In the genomic region with DNA sequence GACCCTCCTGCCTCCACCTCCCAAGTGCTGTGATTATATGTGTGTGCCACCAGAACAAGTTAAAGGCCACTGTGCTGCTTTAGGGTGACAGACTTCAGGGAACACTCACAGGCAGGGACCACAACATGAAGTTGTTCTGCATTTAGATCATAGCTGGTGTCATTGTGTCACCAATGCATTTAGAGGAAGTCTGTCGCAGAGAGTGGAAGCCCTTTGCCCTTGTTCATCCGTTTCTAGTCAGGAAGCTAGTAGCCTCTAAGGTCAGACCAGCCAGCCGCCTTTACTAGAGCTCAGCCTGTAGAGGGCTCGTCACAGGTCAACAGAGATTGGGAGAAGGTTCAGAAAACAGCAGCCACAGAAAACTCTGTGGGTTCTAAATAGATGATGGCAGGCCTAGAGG, we compare ENCODE assay signal across 14 mouse cellular contexts. TPM values are rescaled to one million over a fixed set of nuclear protein-coding genes. Genes with fewer than 3 reads are reported as not detected.
DNase-seq lines count a peak whose midpoint lies in the region; ATAC-seq and TF ChIP-seq lines count a peak whose summit lies in the region.
"Had no signal": no experiment of that assay in that cellular context is flagged by ENCODE, and none has a peak within 500 bp of the region (broad histone marks: within the 10 kb centered on the region; RNA-seq: fewer than 3 reads in every experiment).

No protein-coding gene starts in this region.

- no peak for DNase-seq in heart, postnatal 36 days
- DNase-seq in 416B (ENCODE audit: low read depth): peak; percentile 74
- DNase-seq in lung, postnatal 0 days (ENCODE audit: low spot score): peak; percentile 63
- no peak for DNase-seq in limb, embryonic 10.5 days (ENCODE audit: low spot score)
- no peak for DNase-seq in left cerebral cortex, adult 11 months (ENCODE audit: low spot score)
- DNase-seq in layer of hippocampus, adult 11-12 months (ENCODE audit: low spot score): no peak
- DNase-seq: adrenal gland, adult 8-10 months; cerebellum, adult 11 months; gastrocnemius, postnatal 14 days had no signal

- no peak overlapping the region for H3K4me3 ChIP-seq in heart, embryonic 16.5 days (ENCODE audit: low read length)
- H3K4me3 ChIP-seq in lung, postnatal 0 days (ENCODE audit: low read depth, low read length): no peak overlapping the region
- no peak overlapping the region for H3K4me3 ChIP-seq in limb, embryonic 10.5 days
- H3K4me3 ChIP-seq: forebrain, embryonic 12.5 days had no signal

- intact Hi-C loops in heart, postnatal 36 days (cut with DNase I): no loop called here

- H3K4me1 ChIP-seq in heart, embryonic 16.5 days (ENCODE audit: control insufficient read depth, insufficient read depth, low read length): peaks cover 3% of the 10 kb centered on the region; the same call in 1 of the 2 replicates
- H3K4me1 ChIP-seq in lung, postnatal 0 days (ENCODE audit: insufficient read depth, low read depth, low read length): no peaks in the 10 kb centered on the region
- no peaks in the 10 kb centered on the region for H3K4me1 ChIP-seq in limb, embryonic 10.5 days
- H3K4me1 ChIP-seq: forebrain, embryonic 12.5 days had no signal

- 0 out of 2 replicates have a peak, but pooled peaks have one; percentile 12 for ATAC-seq in heart, embryonic 16.5 days (replicated peaks; ENCODE audit: extremely low read depth, insufficient read depth, low FRiP score)
- peak; percentile 67 for ATAC-seq in common myeloid progenitor, adult 5-6 weeks (replicated peaks; ENCODE audit: low read depth, poor library complexity, severe bottlenecking)
- peak; percentile 61 for ATAC-seq in lung, postnatal 0 days

- H3K4me2 ChIP-seq in heart, embryonic 16.5 days (ENCODE audit: low read depth, low read length): no peak overlapping the region
- no peak overlapping the region for H3K4me2 ChIP-seq in lung, postnatal 0 days (replicated peaks; ENCODE audit: low read depth, low read length)
- H3K4me2 ChIP-seq: forebrain, embryonic 12.5 days had no signal

- 39% methylated on average over 4 of the region's 4 CpGs for WGBS in heart, embryonic 16.5 days
- whole genome bisulfite sequencing in lung, postnatal 0 days: 39% methylated on average over 4 of the region's 4 CpGs
- 60% methylated on average over 4 of the region's 4 CpGs for WGBS in limb, embryonic 10.5 days

- H3K9me3 ChIP-seq in heart, embryonic 16.5 days (replicated peaks; ENCODE audit: control insufficient read depth, low read length): no peaks in the 10 kb centered on the region
- no peaks in the 10 kb centered on the region for H3K9me3 ChIP-seq in lung, postnatal 0 days (ENCODE audit: low read length)
- no peaks in the 10 kb centered on the region for H3K9me3 ChIP-seq in limb, embryonic 10.5 days (replicated peaks)
- H3K9me3 ChIP-seq: forebrain, embryonic 12.5 days had no signal

- no peaks in the 10 kb centered on the region for H3K27me3 ChIP-seq in heart, embryonic 16.5 days (ENCODE audit: control insufficient read depth, insufficient read depth, low read length)
- no peaks in the 10 kb centered on the region for H3K27me3 ChIP-seq in lung, postnatal 0 days (replicated peaks; ENCODE audit: insufficient read depth, low read length)
- H3K27me3 ChIP-seq in limb, embryonic 10.5 days (ENCODE audit: low read depth, poor library complexity, severe bottlenecking): no peaks in the 10 kb centered on the region
- H3K27me3 ChIP-seq: forebrain, embryonic 12.5 days had no signal

- no peak for TF ChIP-seq EP300 in lung, postnatal 0 days (IDR thresholded peaks at IDR 0.05)

- TF ChIP-seq CTCF in lung, postnatal 0 days (IDR thresholded peaks at IDR 0.05): no peak

- 0 out of 2 replicates have a peak overlapping the region, but pooled peaks have one; percentile 11 for H3K27ac ChIP-seq in heart, embryonic 16.5 days (ENCODE audit: low read length)
- no peak overlapping the region for H3K27ac ChIP-seq in lung, postnatal 0 days (ENCODE audit: low read length)
- H3K27ac ChIP-seq in limb, embryonic 10.5 days: no peak overlapping the region
- H3K27ac ChIP-seq: forebrain, embryonic 12.5 days; macrophage; stomach, postnatal 0 days had no signal

- no peak overlapping the region for H3K9ac ChIP-seq in heart, embryonic 16.5 days (ENCODE audit: low read length)
- H3K9ac ChIP-seq in lung, postnatal 0 days (replicated peaks; ENCODE audit: low read depth): no peak overlapping the region
- H3K9ac ChIP-seq: forebrain, embryonic 12.5 days had no signal

- H3K36me3 ChIP-seq in heart, embryonic 16.5 days (ENCODE audit: control insufficient read depth, insufficient read depth): no peaks in the 10 kb centered on the region
- no peaks in the 10 kb centered on the region; the same call in 1 of the 2 replicates for H3K36me3 ChIP-seq in lung, postnatal 0 days (ENCODE audit: insufficient read depth, low read length)
- peaks cover 9% of the 10 kb centered on the region; the same call in 1 of the 2 replicates for H3K36me3 ChIP-seq in limb, embryonic 10.5 days

RNA-seq across cellular contexts. Expression of a gene that starts 18.6 kb away (rescaled TPM):
- polyA plus RNA-seq in heart, embryonic 16.5 days (2015; fragmentation: Nextera tagmentation; extraction: Ambion mirVana): 16.7 and 17.3 TPM in 2 replicates
- 1 to 10 TPM; 7.7 to 8.2 TPM for total RNA-seq in heart, postnatal 36 days (2021)
- 4.2 and 6.2 TPM in 2 replicates for total RNA-seq in common myeloid progenitor, adult 5-6 weeks (2017)
- polyA plus RNA-seq in lung, postnatal 0 days (2015; fragmentation: Nextera tagmentation; extraction: Ambion mirVana): 18.1 and 22.6 TPM in 2 replicates
- polyA plus RNA-seq in limb, embryonic 10.5 days (2016; fragmentation: Nextera tagmentation; extraction: Ambion mirVana): 19.8 and 25.1 TPM in 2 replicates

RNA-seq across cellular contexts. Expression of a gene that starts 18.6 kb away (rescaled TPM):
- 2.0 and 2.2 TPM in 2 replicates for polyA plus RNA-seq in heart, embryonic 16.5 days (2015; fragmentation: Nextera tagmentation; extraction: Ambion mirVana)
- 1 to 10 TPM in 1 of 2 experiments, under 1 TPM in 1; 0.68 to 1.3 TPM for total RNA-seq in heart, postnatal 36 days (2021)
- total RNA-seq in common myeloid progenitor, adult 5-6 weeks (2017): 0.23 and 1.4 TPM in 2 replicates
- polyA plus RNA-seq in lung, postnatal 0 days (2015; fragmentation: Nextera tagmentation; extraction: Ambion mirVana): 0.69 and 0.70 TPM in 2 replicates
- 3.6 and 4.3 TPM in 2 replicates for polyA plus RNA-seq in limb, embryonic 10.5 days (2016; fragmentation: Nextera tagmentation; extraction: Ambion mirVana)
- polyA plus RNA-seq: macrophage had no signal

RNA-seq across cellular contexts. Expression of a gene that starts 24.5 kb away (rescaled TPM):
- 1.8 and 2.3 TPM in 2 replicates for polyA plus RNA-seq in heart, embryonic 16.5 days (2015; fragmentation: Nextera tagmentation; extraction: Ambion mirVana)
- 1 to 10 TPM; 2.0 to 2.1 TPM for total RNA-seq in heart, postnatal 36 days (2021)
- total RNA-seq in common myeloid progenitor, adult 5-6 weeks (2017): 0.64 TPM in 1 of 2 replicates, not detected in the other
- polyA plus RNA-seq in lung, postnatal 0 days (2015; fragmentation: Nextera tagmentation; extraction: Ambion mirVana): 0.18 and 0.92 TPM in 2 replicates
- 1.4 and 3.9 TPM in 2 replicates for polyA plus RNA-seq in limb, embryonic 10.5 days (2016; fragmentation: Nextera tagmentation; extraction: Ambion mirVana)

RNA-seq across cellular contexts. Expression of a gene that starts 36.2 kb away (rescaled TPM):
- polyA plus RNA-seq in heart, embryonic 16.5 days (2015; fragmentation: Nextera tagmentation; extraction: Ambion mirVana): 2.2 and 2.4 TPM in 2 replicates
- total RNA-seq in heart, postnatal 36 days (2021): 1 to 10 TPM; 7.8 to 9.2 TPM
- 2.6 and 9.0 TPM in 2 replicates for total RNA-seq in common myeloid progenitor, adult 5-6 weeks (2017)
- 2.5 and 2.6 TPM in 2 replicates for polyA plus RNA-seq in lung, postnatal 0 days (2015; fragmentation: Nextera tagmentation; extraction: Ambion mirVana)
- 2.8 and 4.5 TPM in 2 replicates for polyA plus RNA-seq in limb, embryonic 10.5 days (2016; fragmentation: Nextera tagmentation; extraction: Ambion mirVana)

Comparison
In these comparisons a context has a peak if more than half of its experiments do, and no peak if none do; other contexts are left out.
1. ATAC-seq: peak in every context shown above with its lines; median percentile 67 in common myeloid progenitor, adult 5-6 weeks; 61 in lung, postnatal 0 days; 12 in heart, embryonic 16.5 days.
2. DNase-seq: peak in 416B (single experiment) and lung, postnatal 0 days (single experiment); none in heart, postnatal 36 days (0 of 2), limb, embryonic 10.5 days (single experiment), left cerebral cortex, adult 11 months (single experiment) and layer of hippocampus, adult 11-12 months (single experiment).